Mouse (Mus musculus) limb, embryonic 10.5 days (tissue): ENCODE results near the gene Zfp513. TPM values are rescaled to one million over a fixed set of nuclear protein-coding genes. Genes with fewer than 3 reads are reported as not detected.

Experiments used
- DNase-seq: peaks from one replicate; pipeline ENCODE4 v3.0.0-alpha.2; 2017; ENCODE audit warnings: low spot score
- H3K27ac ChIP-seq: fragments of 300-500 bp; sonication (generic); 2 replicates; pipeline ENCODE4 v1.5.1; 2016; ENCODE audit warnings: mild to moderate bottlenecking
- H3K27me3 ChIP-seq: fragments of 300-500 bp; sonication (generic); 2 replicates; pipeline ENCODE4 v1.6.1; 2016; ENCODE audit warnings: low read depth, mild to moderate bottlenecking; ENCODE audit not compliant: poor library complexity, severe bottlenecking
- H3K36me3 ChIP-seq: fragments of 300-500 bp; sonication (generic); 2 replicates; pipeline ENCODE4 v1.6.1; 2016; ENCODE audit warnings: mild to moderate bottlenecking, moderate library complexity
- H3K4me1 ChIP-seq: fragments of 300-500 bp; sonication (generic); 2 replicates; pipeline ENCODE4 v1.6.1; 2016
- H3K4me3 ChIP-seq: fragments of 300-500 bp; sonication (generic); 2 replicates; pipeline ENCODE4 v1.5.1; 2016; ENCODE audit warnings: mild to moderate bottlenecking, moderate library complexity
- H3K9me3 ChIP-seq: fragments of 300-500 bp; sonication (generic); replicated peaks from 2 replicates; pipeline ENCODE4 v1.6.1; 2016; ENCODE audit warnings: mild to moderate bottlenecking
- whole genome bisulfite sequencing: fragments of 180-500 bp; shearing (Covaris S2); methylation state at CpG from one replicate; pipeline ENCODE4 v1.1.7; 2016; 5-methylcytosine and 5-hydroxymethylcytosine counted together
- polyA plus RNA-seq: library from polyadenylated mRNA; unstranded; fragments of >200 nt; fragmentation: Nextera tagmentation; extraction: Ambion mirVana; gene quantifications from 2 replicates; pipeline ENCODE4 v1.2.1, GENCODE M21; 2016

Gene Zfp513
- 11.8 and 11.9 TPM in 2 replicates for polyA plus RNA-seq

DNA sequence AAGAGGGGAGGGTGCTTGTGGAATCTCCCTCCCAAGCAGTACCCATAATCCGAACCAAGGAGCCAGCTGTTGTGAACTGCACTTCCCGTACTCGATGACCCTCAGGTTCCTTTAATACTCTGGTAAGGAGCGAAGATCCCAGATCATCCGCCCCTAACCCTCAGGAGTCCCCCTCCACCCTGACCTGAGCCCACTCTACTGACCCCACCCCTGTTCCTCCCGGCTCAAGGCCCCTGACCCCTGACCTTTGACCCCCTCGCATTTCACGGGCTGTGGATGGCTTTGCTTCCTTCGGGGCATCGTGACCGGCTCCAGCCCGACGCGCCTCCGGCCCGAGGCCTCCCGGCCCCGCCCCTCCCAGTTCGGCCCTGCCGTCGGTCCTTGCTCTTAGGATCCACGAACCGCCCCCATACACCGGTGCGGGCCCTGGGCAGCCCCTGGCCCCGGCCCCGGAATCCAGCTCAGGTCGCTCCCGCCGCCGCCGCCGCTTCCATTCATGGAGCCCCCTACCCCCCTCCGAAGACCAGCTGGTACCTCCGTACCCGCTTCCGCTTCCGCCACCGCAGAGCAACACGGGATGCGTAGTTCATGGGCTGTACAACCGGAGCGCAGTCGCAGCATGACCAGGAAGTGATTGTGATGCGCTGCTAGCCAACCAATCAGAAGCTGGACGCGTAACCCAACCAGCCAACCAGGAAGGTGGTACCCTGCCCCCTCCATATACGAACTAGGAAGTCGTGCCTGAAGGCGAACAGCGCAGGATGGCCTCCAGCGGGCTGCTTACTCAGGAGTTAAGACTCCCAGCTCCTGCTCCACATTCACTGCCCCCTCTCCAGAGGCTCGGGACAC is at the start of gene Zfp513:
Gene Zfp513, minus strand, starts transcription at position 562 of the 849 bp plus-strand sequence.
- Histone ChIP-seq H3K9me3 (peaks cover 4% of the 10 kb centered on the region; the same call in 1 of the 2 replicates), H3K27ac (peak within 1 kb of the TSS; percentile 95), H3K4me1 (peaks cover 21% of the 10 kb centered on the region), H3K36me3 (peaks cover 85% of the 10 kb centered on the region), H3K27me3 (no peaks in the 10 kb centered on the region), H3K4me3 (peak within 1 kb of the TSS; percentile 87)
- WGBS: under 1% methylated on average over 53 of the region's 53 CpGs
- peak; percentile 96 for DNase-seq

DNA sequence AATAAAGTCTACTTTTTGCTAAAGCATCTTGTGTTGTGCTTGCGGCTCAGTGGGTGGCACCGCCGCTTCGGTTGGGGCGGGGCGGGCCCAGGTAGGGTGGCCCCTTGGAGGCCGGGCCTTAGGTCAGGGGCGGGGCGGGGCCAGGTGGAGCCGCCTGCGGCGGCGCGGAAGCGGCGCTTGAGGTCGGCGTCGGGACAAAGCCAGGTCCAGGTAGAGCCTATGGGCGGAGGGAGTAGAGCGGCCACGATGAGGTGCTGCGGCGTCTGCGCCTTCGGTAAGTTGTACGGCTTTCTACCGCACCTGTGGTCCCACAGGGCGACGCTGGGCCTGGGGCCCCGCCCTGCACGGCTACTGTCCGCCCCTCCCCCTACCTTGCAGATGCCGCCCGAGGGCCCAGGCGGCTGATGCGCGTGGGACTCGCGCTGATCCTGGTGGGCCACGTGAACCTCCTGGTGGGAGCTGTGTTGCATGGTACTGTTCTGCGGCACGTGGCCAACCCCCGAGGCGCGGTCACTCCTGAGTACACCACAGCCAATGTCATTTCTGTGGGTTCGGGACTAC is 49.5 kb upstream of the Zfp513 start, which contains the start of gene Krtcap3:
Gene Krtcap3, plus strand, starts transcription at position 151 of the 561 bp plus-strand sequence.
- peaks cover 95% of the 10 kb centered on the region for H3K36me3 ChIP-seq
- H3K4me1 ChIP-seq: peaks cover 38% of the 10 kb centered on the region
- H3K9me3 ChIP-seq: no peaks in the 10 kb centered on the region
- DNase-seq: peak; percentile 77
- peak within 1 kb of the TSS; percentile 58 for H3K4me3 ChIP-seq
- H3K27ac ChIP-seq: peak within 1 kb of the TSS; percentile 88
- WGBS: 5% methylated on average over 47 of the region's 47 CpGs
- H3K27me3 ChIP-seq: no peaks in the 10 kb centered on the region

DNA sequence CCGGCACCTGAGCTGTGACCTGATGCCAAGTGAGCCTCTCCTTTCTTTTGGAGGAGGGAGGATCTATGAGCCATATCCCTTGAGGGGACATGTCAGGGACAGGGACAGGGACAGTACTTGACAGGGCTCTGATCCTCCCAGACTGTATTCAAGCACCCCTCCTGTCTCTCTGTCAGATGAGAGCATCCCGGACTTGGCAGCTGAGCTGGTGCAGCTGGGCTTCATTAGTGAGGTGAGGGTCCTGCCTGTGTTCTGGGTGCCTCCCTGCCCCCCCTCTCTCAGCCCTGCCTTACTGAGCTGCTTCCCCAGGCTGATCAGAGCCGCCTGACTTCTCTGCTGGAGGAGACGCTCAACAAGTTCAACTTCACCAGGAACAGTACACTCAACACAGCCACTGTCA is 48.6 kb upstream of the Zfp513 start:
- Histone ChIP-seq H3K36me3 (peaks cover 96% of the 10 kb centered on the region), H3K27me3 (no peaks in the 10 kb centered on the region), H3K4me3 (peak overlapping the region; percentile 58), H3K4me1 (peaks cover 38% of the 10 kb centered on the region), H3K27ac (peak overlapping the region; percentile 88), H3K9me3 (no peaks in the 10 kb centered on the region)
- WGBS: 53% methylated on average over 4 of the region's 4 CpGs
- DNase-seq: no peak

GRCm38 (mm10) chr5:31242191-31242590 is 40.1 kb upstream of the Zfp513 start:
- WGBS: 48% methylated on average over 10 of the region's 10 CpGs
- no peak for DNase-seq
- Histone ChIP-seq H3K4me1 (peaks cover 13% of the 10 kb centered on the region), H3K27ac (no peak overlapping the region), H3K9me3 (no peaks in the 10 kb centered on the region), H3K27me3 (no peaks in the 10 kb centered on the region), H3K4me3 (peak overlapping the region; percentile 96), H3K36me3 (peaks cover 37% of the 10 kb centered on the region)

DNA sequence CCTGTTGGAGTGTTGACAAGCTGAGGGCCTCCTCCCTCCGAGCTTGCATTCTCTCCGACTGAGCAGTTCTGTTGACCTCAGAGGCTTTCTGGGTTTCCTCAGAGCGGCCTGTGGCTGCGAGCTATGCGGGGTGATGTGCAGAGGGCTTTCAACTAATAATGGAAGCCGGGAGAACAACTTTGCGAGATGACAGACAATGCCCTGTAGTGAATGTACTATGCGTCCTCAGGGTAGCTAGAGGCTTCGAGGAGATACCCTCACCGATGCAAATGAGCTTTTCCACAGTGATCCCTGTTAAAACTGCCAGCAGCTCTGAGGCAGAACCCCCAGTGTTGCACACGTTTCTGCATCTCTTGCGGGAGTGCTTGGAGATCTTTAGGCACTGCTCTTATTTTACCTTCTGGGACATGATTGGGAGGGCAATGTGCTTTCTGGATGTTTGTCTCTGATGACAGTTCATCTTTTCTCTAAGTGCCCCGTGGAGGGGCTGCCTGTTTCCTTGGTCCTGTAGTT is 39.5 kb upstream of the Zfp513 start:
- Histone ChIP-seq H3K27ac (peak overlapping the region; percentile 97), H3K27me3 (no peaks in the 10 kb centered on the region)
- no peak for DNase-seq

DNA sequence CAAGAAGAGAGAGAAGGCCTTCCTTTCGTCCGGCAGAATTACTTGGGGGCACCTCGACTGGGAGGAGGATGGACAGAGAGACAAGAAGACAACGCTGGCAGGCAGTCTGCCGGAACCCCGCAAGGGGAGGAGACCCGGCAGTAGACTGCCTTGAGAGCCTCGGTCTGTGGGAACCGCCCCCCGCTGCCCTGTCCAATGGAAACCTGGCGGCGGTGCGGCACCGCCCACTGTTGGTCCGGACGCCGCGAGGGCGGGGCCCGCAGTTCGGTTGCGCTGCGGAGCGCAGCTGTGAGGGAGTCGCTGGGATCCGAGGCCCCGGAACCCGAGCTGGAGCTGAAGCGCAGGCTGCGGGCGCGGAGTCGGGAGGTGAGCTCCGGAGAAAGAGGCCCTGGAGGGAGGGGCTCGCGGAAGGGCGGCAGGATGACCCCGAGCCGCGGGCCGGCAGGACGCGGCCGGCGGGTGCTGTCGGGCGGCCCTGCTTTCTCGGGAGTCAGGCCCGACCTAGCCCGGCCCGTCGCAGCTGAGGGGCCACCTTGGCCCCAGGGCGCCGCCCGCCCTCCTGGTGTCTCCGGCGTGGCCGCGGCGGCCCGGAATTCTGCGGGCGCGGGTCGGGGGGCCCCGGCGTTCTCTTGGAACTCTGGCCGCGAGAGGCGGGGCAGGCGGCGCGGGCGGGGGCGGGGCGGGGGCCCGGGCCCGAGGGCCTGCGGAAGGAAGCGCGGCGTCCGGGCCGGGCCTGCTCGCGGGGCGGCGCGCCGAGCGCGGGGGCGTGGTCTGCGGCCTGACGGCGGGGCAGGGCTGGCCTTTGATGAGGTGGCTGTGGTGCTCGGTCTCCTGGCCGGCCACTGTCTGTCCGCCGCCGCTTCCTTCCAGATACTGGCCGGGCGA is 38.8 kb upstream of the Zfp513 start, which contains the start of the genes Nrbp1 and Gm9970:
Gene Nrbp1, plus strand, starts transcription at position 228 of the 885 bp plus-strand sequence.
Gene Gm9970, minus strand, starts transcription at position 596 of the 885 bp plus-strand sequence.
- Histone ChIP-seq H3K27me3 (no peaks in the 10 kb centered on the region), H3K27ac (peak within 1 kb of the TSS; percentile 97), H3K36me3 (peaks cover 24% of the 10 kb centered on the region), H3K4me3 (peak within 1 kb of the TSS; percentile 96), H3K4me1 (peaks cover 13% of the 10 kb centered on the region), H3K9me3 (no peaks in the 10 kb centered on the region)
- WGBS: under 1% methylated on average over 102 of the region's 103 CpGs
- peak; percentile 94 for DNase-seq

More for the DNA sequence above, 39.5 kb upstream of the Zfp513 start:
- Histone ChIP-seq H3K4me1 (peaks cover 13% of the 10 kb centered on the region), H3K36me3 (peaks cover 31% of the 10 kb centered on the region), H3K4me3 (peak overlapping the region; percentile 96), H3K9me3 (no peaks in the 10 kb centered on the region)
- WGBS: 1% methylated on average over 13 of the region's 13 CpGs

- no peaks in the 10 kb centered on the region for H3K27me3 ChIP-seq
- no peak overlapping the region for H3K27ac ChIP-seq
- no peaks in the 10 kb centered on the region for H3K9me3 ChIP-seq
- DNase-seq: no peak
- H3K4me1 ChIP-seq: no peaks in the 10 kb centered on the region
- WGBS: 78% methylated on average over 1 of the region's 1 CpGs
- H3K36me3 ChIP-seq: no peaks in the 10 kb centered on the region
- H3K4me3 ChIP-seq: no peak overlapping the region
Measured at GRCm38 (mm10) chr5:31226641-31227040, 24.5 kb upstream of the Zfp513 start.

DNA sequence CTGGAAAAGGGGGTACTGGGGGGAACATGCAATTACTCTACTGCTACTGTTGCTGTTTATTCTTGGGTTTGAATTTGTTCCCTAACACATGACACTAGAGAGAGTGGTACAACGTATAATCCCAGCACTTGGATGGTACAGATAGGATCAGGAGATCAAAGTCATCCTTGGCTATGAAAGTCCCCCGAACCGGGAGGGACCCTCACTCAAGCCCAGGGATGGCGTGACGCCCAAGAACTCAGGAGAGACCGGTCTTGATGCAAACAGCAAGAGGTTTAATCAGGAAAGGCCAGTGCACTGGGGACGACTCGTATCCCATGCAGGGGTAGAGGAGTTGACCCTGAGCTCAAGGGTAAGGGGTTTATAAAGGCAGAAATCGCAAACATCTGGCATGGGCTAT is 20.6 kb upstream of the Zfp513 start:
- no peak for DNase-seq
- Histone ChIP-seq H3K4me3 (no peak overlapping the region), H3K9me3 (no peaks in the 10 kb centered on the region), H3K4me1 (peaks cover 5% of the 10 kb centered on the region; the same call in 1 of the 2 replicates), H3K36me3 (no peaks in the 10 kb centered on the region), H3K27ac (no peak overlapping the region), H3K27me3 (no peaks in the 10 kb centered on the region)
- WGBS: 93% methylated on average over 9 of the region's 9 CpGs

- H3K4me3 ChIP-seq: peak overlapping the region; percentile 98
- peaks cover 5% of the 10 kb centered on the region; the same call in 1 of the 2 replicates for H3K4me1 ChIP-seq
- no peaks in the 10 kb centered on the region for H3K27me3 ChIP-seq
- peak overlapping the region; percentile 96 for H3K27ac ChIP-seq
- peaks cover 8% of the 10 kb centered on the region; the same call in 1 of the 2 replicates for H3K36me3 ChIP-seq
- 15% methylated on average over 11 of the region's 11 CpGs for WGBS
- DNase-seq: peak; percentile 49
- H3K9me3 ChIP-seq: no peaks in the 10 kb centered on the region
Measured at GRCm38 (mm10) chr5:31221304-31221945, 19.3 kb upstream of the Zfp513 start.

- H3K27me3 ChIP-seq: no peaks in the 10 kb centered on the region
- peak within 1 kb of the TSS; percentile 96 for H3K27ac ChIP-seq
- H3K9me3 ChIP-seq: no peaks in the 10 kb centered on the region
- H3K4me1 ChIP-seq: peaks cover 5% of the 10 kb centered on the region; the same call in 1 of the 2 replicates
- H3K36me3 ChIP-seq: peaks cover 11% of the 10 kb centered on the region; the same call in 1 of the 2 replicates
- H3K4me3 ChIP-seq: peak within 1 kb of the TSS; percentile 98
- peak; percentile 99 for DNase-seq
- under 1% methylated on average over 69 of the region's 70 CpGs for WGBS
Measured at GRCm38 (mm10) chr5:31220448-31221303, 18.6 kb upstream of the Zfp513 start, which contains the start of gene Ppm1g. Gene Ppm1g, minus strand, starts transcription at chr5:31220687.

DNA sequence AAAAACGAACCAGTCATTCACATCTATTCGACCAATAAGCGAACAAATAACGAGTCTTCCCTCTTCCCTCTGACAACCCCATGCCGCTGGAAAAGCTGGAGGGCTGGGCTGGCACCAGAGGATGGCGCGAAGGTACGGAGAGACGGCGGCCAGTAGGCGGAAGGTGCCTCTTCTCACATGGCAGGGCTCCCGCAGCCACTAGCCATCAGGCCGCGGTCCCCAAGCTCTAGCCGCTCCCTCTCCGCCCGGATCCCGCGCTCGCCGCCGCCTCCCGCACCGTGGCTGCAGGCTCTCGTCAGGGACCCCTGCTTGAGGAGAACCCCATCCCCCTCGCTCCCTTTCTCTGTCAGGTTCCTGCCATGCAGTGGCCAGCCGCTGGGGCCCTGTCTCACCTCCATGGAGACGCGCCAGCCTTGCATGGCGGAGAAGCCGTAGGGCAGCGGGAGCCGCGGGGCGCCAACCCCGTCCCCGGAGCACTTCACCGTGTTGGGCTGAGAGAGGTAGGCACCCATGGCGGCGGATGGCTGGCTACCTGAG is 17.9 kb upstream of the Zfp513 start:
- no peak for DNase-seq
- Histone ChIP-seq H3K4me1 (peaks cover 5% of the 10 kb centered on the region; the same call in 1 of the 2 replicates), H3K9me3 (no peaks in the 10 kb centered on the region), H3K36me3 (peaks cover 11% of the 10 kb centered on the region; the same call in 1 of the 2 replicates), H3K27ac (peak overlapping the region; percentile 96), H3K27me3 (no peaks in the 10 kb centered on the region), H3K4me3 (peak overlapping the region; percentile 98)
- under 1% methylated on average over 40 of the region's 40 CpGs for WGBS
